Mouse (Mus musculus) embryonic facial prominence, embryonic 14.5 days (tissue): ENCODE results near the gene Hs6st3. TPM values are rescaled to one million over a fixed set of nuclear protein-coding genes. Genes with fewer than 3 reads are reported as not detected.

ENCODE experiments used
- ATAC-seq: fragments of 200-750 bp; cut with Nextera tagmentation; 2 replicates; pipeline ENCODE4 v1.8.0; 2017; ENCODE audit warnings: low read depth, moderate number of reproducible peaks, moderate TSS enrichment
- DNase-seq: peaks from one replicate; pipeline ENCODE4 v3.0.0-alpha.2; 2015; ENCODE audit warnings: low spot score
- H3K27ac ChIP-seq: fragments of 300-500 bp; sonication (generic); replicated peaks from 2 replicates; pipeline ENCODE4 v1.5.1; 2014; ENCODE audit warnings: low read depth, mild to moderate bottlenecking, low read length, moderate library complexity
- H3K27me3 ChIP-seq: fragments of 300-500 bp; sonication (generic); replicated peaks from 2 replicates; pipeline ENCODE4 v1.6.1; 2014; ENCODE audit warnings: low read length; ENCODE audit not compliant: control insufficient read depth, insufficient read depth
- H3K36me3 ChIP-seq: fragments of 300-500 bp; sonication (generic); 2 replicates; pipeline ENCODE4 v1.6.1; 2014; ENCODE audit warnings: low read length, mixed read lengths; ENCODE audit not compliant: control insufficient read depth, insufficient read depth
- H3K4me1 ChIP-seq: fragments of 300-500 bp; sonication (generic); 2 replicates; pipeline ENCODE4 v1.6.1; 2014; ENCODE audit warnings: antibody characterized with exemption, low read length; ENCODE audit not compliant: control insufficient read depth, insufficient read depth
- H3K4me2 ChIP-seq: fragments of 300-500 bp; sonication (generic); 2 replicates; pipeline ENCODE4 v1.6.1; 2014; ENCODE audit warnings: low read depth, mild to moderate bottlenecking, low read length, moderate library complexity, mixed read lengths
- H3K4me3 ChIP-seq: fragments of 300-500 bp; sonication (generic); 2 replicates; pipeline ENCODE4 v1.5.1; 2014; ENCODE audit warnings: low read depth, mild to moderate bottlenecking, low read length
- H3K9ac ChIP-seq: fragments of 300-500 bp; sonication (generic); 2 replicates; pipeline ENCODE4 v1.6.1; 2014; ENCODE audit warnings: low read depth, mild to moderate bottlenecking, low read length, moderate library complexity, mixed read lengths
- H3K9me3 ChIP-seq: fragments of 300-500 bp; sonication (generic); 2 replicates; pipeline ENCODE4 v1.6.1; 2016; ENCODE audit warnings: low read length; ENCODE audit not compliant: control insufficient read depth
- WGBS: fragments of 180-500 bp; shearing (Covaris S2); extraction: QIAGEN DNeasy Blood & Tissue Kit; methylation state at CpG from one replicate; pipeline ENCODE4 v1.1.7; 2014; 5-methylcytosine and 5-hydroxymethylcytosine counted together
- polyA plus RNA-seq: library from polyadenylated mRNA; unstranded; fragments of >200 nt; fragmentation: Nextera tagmentation; extraction: Ambion mirVana; gene quantifications from 2 replicates; pipeline ENCODE4 v1.2.1, GENCODE M21; 2014

Hs6st3 gene
- polyA plus RNA-seq, 1 experiment from 2014 or later, result 0.10 TPM

GRCm38 (mm10) chr14:119852139-119852538, 714.0 kb downstream of the Hs6st3 start:
- peaks cover 6% of the 10 kb centered on the region; the same call in 1 of the 2 replicates for H3K27me3 ChIP-seq
- DNase-seq, result peak; percentile 40
- no peak overlapping the region for H3K27ac ChIP-seq
- H3K9ac ChIP-seq, result no peak overlapping the region
- no peaks in the 10 kb centered on the region for H3K9me3 ChIP-seq
- H3K4me2 ChIP-seq, result peak overlapping the region; percentile 26
- 0 out of 2 replicates have a peak, but pooled peaks have one; percentile 33 for ATAC-seq
- H3K4me3 ChIP-seq, result no peak overlapping the region
- peaks cover 4% of the 10 kb centered on the region for H3K4me1 ChIP-seq
- WGBS, result 8% methylated on average over 5 of the region's 5 CpGs
- H3K36me3 ChIP-seq, result no peaks in the 10 kb centered on the region

DNA sequence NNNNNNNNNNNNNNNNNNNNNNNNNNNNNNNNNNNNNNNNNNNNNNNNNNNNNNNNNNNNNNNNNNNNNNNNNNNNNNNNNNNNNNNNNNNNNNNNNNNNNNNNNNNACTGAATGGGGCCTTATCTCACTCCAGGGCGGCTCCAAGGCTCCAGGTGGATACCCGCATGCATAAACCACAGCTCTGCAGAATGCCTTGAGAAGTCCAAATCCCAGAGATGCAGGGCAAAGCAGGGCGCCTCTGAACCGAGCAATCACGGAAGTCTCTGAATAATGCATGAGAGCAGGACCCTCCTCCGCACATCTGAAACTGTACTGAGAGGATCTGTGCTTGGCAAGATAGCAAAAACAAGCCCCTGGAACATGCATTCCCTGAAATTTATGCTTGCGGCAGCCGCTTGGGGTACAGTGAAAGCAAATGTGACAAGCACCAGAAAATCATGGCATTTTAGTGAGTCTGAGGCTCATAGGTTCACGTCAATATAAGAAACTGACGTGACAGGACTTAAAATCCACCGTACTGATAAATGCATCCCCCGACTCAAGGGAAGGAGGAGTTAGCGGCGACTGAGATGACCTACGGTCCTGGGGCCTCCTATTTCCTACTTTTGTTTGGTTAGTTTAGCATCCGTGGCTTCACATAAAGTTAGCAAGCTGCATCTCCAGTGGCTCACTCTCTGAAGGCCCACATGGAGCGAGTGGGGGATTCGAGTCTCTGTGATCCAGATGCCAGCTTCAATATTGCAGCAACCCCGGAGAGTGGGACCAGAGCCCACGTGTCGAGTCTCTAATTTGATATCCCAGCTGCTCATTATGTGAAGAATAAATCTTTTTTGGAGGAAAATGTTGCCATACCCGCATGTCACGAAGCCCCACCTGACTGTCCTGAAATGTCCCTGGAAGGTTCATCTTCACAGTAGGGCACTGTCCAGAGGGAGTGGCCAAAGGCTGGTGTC, 719.5 kb downstream of the Hs6st3 start:
- H3K27ac ChIP-seq, result no peak overlapping the region
- peaks cover 6% of the 10 kb centered on the region; the same call in 1 of the 2 replicates for H3K27me3 ChIP-seq
- ATAC-seq, result no peak
- peak overlapping the region; percentile 43 for H3K4me2 ChIP-seq
- no peaks in the 10 kb centered on the region for H3K9me3 ChIP-seq
- H3K9ac ChIP-seq, result no peak overlapping the region
- peaks cover 3% of the 10 kb centered on the region; the same call in 1 of the 2 replicates for H3K4me1 ChIP-seq
- no peaks in the 10 kb centered on the region for H3K36me3 ChIP-seq
- no peak overlapping the region; the same call in 1 of the 2 replicates for H3K4me3 ChIP-seq
- 53% methylated on average over 23 of the region's 23 CpGs for WGBS
- peak; percentile 16 for DNase-seq

- no peak overlapping the region for H3K27ac ChIP-seq
- no peak overlapping the region for H3K4me3 ChIP-seq
- 91% methylated on average over 4 of the region's 4 CpGs for WGBS
- H3K27me3 ChIP-seq, result no peaks in the 10 kb centered on the region
- no peaks in the 10 kb centered on the region for H3K4me1 ChIP-seq
- no peak overlapping the region for H3K9ac ChIP-seq
- H3K4me2 ChIP-seq, result no peak overlapping the region
- H3K9me3 ChIP-seq, result no peaks in the 10 kb centered on the region
- no peak for DNase-seq
- H3K36me3 ChIP-seq, result no peaks in the 10 kb centered on the region
- ATAC-seq, result no peak
These were observed 735.5 kb downstream of the Hs6st3 start for GRCm38 (mm10) chr14:119873617-119874016.

DNA sequence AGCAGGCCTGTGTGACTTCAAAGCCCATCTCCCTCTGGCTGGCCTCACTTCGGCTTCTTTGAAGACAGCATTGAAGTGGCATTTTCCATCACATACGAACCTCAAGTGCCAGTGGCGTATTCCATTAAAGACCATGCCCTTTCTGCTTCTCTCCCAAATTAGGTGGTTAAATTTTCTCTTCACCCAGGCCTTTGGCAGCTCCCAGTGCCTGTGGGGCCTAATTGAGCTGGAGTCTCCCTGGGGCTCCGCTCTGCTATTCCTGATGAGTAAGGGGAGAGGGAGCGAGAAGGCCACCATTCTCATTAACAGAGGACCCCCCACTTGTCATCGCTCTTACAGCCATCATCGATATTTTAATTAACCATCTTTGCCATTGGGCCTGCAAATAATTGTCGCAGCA, 754.8 kb downstream of the Hs6st3 start:
- no peak for DNase-seq
- no peaks in the 10 kb centered on the region for H3K27me3 ChIP-seq
- no peaks in the 10 kb centered on the region for H3K36me3 ChIP-seq
- no peaks in the 10 kb centered on the region for H3K4me1 ChIP-seq
- 88% methylated on average over 8 of the region's 8 CpGs for WGBS
- H3K4me2 ChIP-seq, result no peak overlapping the region
- H3K27ac ChIP-seq, result no peak overlapping the region
- no peaks in the 10 kb centered on the region for H3K9me3 ChIP-seq
- no peak overlapping the region for H3K9ac ChIP-seq
- no peak overlapping the region for H3K4me3 ChIP-seq
- no peak for ATAC-seq

DNA sequence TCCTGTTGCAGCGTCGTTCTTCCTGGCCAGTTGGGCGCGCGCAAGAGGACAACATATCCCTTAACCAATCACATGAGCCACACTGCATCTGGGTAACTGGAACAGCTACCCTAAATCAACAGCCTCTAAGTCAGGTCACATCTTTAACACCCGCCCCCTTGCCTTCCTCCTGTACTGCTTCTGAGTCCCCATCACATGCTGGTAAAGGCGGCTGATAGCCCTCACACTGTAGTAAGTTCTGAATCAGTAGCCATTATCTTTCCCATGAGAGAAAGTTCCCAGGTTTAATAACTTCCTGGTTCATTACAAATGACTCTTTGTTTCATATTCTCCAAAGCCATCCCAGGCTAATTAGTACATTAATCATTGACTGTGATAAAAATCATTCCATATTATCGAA, 757.0 kb downstream of the Hs6st3 start:
- Histone ChIP-seq H3K4me1 (no peaks in the 10 kb centered on the region), H3K36me3 (no peaks in the 10 kb centered on the region), H3K4me2 (no peak overlapping the region), H3K27me3 (no peaks in the 10 kb centered on the region), H3K9ac (no peak overlapping the region), H3K27ac (no peak overlapping the region), H3K9me3 (no peaks in the 10 kb centered on the region), H3K4me3 (no peak overlapping the region)
- WGBS, result 92% methylated on average over 8 of the region's 8 CpGs
- ATAC-seq (no peak), DNase-seq (no peak)

DNA sequence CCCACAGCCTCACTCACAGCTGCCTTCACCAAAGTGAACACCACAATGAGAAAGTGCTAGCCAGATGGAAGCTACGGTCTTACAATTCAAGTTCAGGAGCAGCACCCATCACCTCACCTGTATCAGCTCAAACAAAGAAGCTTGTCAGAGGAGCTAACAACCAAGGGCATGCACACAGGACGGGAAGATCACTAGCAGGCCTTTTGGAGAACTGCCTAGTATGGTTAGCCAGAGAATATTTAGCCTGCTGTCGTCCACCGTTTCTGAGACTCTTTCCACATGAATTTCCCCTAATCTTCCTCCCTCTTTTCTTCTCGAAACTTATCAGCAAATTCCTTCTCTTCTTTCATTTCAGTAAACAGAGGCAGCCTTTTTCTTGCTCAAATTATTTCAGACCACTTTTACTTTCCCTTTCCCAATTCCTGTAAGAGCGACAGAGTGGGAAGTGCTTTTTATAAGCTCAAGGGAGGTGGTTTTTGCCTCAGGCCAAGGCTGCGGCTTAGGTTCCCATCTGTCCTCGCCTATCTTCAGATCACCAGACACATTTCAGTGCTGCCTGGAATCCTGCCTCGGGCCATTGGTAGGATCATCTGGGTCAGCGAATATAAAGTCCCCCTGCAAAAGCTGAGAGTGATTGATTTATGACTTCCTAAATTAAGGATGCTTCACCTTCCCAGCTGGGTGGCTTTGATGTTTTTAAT, 757.8 kb downstream of the Hs6st3 start:
- DNase-seq (peak; percentile 10), ATAC-seq (no peak)
- 40% methylated on average over 10 of the region's 10 CpGs for WGBS
- Histone ChIP-seq H3K36me3 (no peaks in the 10 kb centered on the region), H3K4me3 (no peak overlapping the region), H3K9me3 (no peaks in the 10 kb centered on the region), H3K4me2 (no peak overlapping the region), H3K27ac (no peak overlapping the region), H3K9ac (no peak overlapping the region), H3K4me1 (no peaks in the 10 kb centered on the region), H3K27me3 (no peaks in the 10 kb centered on the region)

- Histone ChIP-seq H3K36me3 (no peaks in the 10 kb centered on the region), H3K27ac (no peak overlapping the region), H3K4me3 (no peak overlapping the region), H3K27me3 (no peaks in the 10 kb centered on the region), H3K9me3 (no peaks in the 10 kb centered on the region), H3K4me1 (no peaks in the 10 kb centered on the region), H3K9ac (no peak overlapping the region), H3K4me2 (no peak overlapping the region)
- no peak for DNase-seq
- no peak for ATAC-seq
These were observed 764.3 kb downstream of the Hs6st3 start for GRCm38 (mm10) chr14:119902486-119902885.

DNA sequence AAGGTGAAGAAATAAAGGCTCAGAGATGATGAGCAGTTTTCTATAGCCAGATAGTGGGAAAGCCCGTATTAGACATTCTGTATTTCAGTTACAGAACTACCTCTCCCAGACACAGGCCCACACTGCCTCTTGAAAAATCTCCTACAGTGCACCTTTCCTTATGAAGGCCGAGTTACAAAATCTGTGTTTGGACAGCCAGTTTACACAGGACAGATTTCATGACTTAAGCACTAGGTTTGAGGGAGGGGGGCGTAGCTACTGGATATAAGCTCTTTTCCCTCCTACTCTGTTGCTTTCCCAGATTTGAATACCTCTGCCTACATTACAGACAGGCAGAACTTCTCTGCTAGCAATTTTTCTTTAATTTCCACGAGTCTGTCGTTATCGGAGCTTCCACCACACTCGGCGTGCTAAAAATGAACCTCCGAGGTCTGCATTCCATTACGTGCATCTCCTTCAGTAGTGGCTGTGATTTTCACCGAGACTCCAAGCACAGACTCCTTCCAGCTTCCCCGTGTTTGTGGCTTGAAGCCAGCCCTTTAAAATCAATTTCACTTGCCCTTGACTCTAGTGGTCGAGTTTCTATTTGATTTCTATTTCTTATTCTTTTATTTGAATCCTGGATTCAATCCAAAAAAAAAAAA, 770.0 kb downstream of the Hs6st3 start:
- 35% methylated on average over 13 of the region's 13 CpGs for WGBS
- Histone ChIP-seq H3K9me3 (no peaks in the 10 kb centered on the region), H3K9ac (no peak overlapping the region), H3K4me2 (peak overlapping the region; percentile 31), H3K27ac (no peak overlapping the region), H3K4me1 (peaks cover 3% of the 10 kb centered on the region; the same call in 1 of the 2 replicates), H3K4me3 (no peak overlapping the region), H3K36me3 (no peaks in the 10 kb centered on the region), H3K27me3 (no peaks in the 10 kb centered on the region)
- ATAC-seq (0 out of 2 replicates have a peak, but pooled peaks have one; percentile 18), DNase-seq (peak; percentile 44)
